Mouse (Mus musculus): ENCODE results near the gene Fnip1. TPM values are rescaled to one million over a fixed set of nuclear protein-coding genes. Genes with fewer than 3 reads are reported as not detected.
A peak's percentile ranks its signal among the peaks of the same experiment; 100 is the strongest.
"Not testable (repeated sequence)": the region's sequence is repeated elsewhere in the genome, so short reads cannot be mapped to it uniquely, and the experiment has no call there.

Fnip1 gene
- polyA plus RNA-seq, 1 experiment from 2014 or later: 8.5 TPM

DNA sequence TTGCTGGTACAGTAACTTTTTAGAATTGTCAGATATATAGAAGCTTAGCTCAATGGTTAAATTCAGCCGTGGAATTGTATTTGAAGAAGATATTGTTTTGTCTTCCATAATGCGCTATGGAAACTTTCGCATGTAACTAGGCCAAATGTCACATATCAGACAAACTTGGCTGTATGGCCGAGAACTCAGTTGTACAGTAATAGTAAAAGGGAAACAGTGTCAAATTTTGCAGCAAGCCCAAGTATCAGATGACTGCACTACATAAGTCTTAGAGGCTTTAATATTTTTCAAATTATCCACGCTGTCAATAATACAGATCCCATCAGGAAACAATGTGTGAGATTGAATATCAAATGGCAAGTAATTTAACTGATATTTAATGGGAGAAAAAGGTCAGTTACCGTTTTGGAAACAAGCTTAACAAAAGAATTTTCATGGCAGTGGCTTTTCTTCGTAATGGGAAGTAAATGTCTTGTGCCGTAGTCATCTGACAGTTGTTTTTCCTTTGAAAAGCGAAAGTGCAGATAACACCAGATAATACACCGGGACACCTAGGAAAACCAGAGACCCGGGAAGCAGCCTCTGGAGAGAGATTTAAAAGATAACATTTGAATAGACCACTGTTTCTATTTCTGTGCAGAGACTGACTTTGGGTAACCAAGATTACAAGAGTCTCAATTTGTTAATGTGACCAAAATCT lies 1.1 kb downstream of the Fnip1 start:
- peak overlapping the region; percentile 97 for H3K4me3 ChIP-seq (ENCODE audit: low read length)
- WGBS: 44% methylated on average over 11 of the region's 11 CpGs
- H3K27me3 ChIP-seq (replicated peaks; ENCODE audit: control insufficient read depth, insufficient read depth, low read length): no peaks in the 10 kb centered on the region
- peak overlapping the region; percentile 57 for H3K4me2 ChIP-seq (ENCODE audit: low read length)
- no peak overlapping the region; the same call in 1 of the 2 replicates for H3K9ac ChIP-seq (ENCODE audit: low read depth, low read length)
- ATAC-seq: no peak
- peaks cover 11% of the 10 kb centered on the region for H3K4me1 ChIP-seq (ENCODE audit: control insufficient read depth, insufficient read depth, low read depth, low read length)
- H3K27ac ChIP-seq (ENCODE audit: low read depth, low read length): no peak overlapping the region
- H3K36me3 ChIP-seq (ENCODE audit: control insufficient read depth, insufficient read depth, low read length): no peaks in the 10 kb centered on the region
- no peaks in the 10 kb centered on the region for H3K9me3 ChIP-seq (ENCODE audit: control insufficient read depth, low read length)

DNA sequence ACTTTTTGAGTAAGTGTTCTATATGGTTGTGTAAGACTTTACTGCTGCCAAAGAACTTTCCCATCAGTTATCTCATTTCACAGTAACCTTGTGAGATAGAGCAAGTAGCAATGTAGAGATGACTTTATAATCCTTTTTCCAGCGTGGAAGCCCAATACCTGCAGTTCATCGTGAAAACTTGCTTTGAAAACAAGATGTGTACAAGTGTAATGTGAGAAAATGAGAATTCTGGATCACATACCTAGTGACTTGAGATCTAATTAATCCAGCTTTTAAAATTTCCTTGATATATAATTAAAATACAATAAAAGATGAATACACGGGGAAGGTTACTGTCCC lies 1.7 kb downstream of the Fnip1 start:
- H3K9me3 ChIP-seq (ENCODE audit: control insufficient read depth, low read length): no peaks in the 10 kb centered on the region
- no peaks in the 10 kb centered on the region for H3K27me3 ChIP-seq (replicated peaks; ENCODE audit: control insufficient read depth, insufficient read depth, low read length)
- no peak overlapping the region for H3K9ac ChIP-seq (ENCODE audit: low read depth, low read length)
- 65% methylated on average over 3 of the region's 3 CpGs for WGBS
- H3K4me1 ChIP-seq (ENCODE audit: control insufficient read depth, insufficient read depth, low read depth, low read length): peaks cover 11% of the 10 kb centered on the region
- H3K27ac ChIP-seq (ENCODE audit: low read depth, low read length): no peak overlapping the region
- peak overlapping the region; percentile 97 for H3K4me3 ChIP-seq (ENCODE audit: low read length)
- H3K36me3 ChIP-seq (ENCODE audit: control insufficient read depth, insufficient read depth, low read length): no peaks in the 10 kb centered on the region
- ATAC-seq: no peak
- H3K4me2 ChIP-seq (ENCODE audit: low read length): peak overlapping the region; percentile 57

DNA sequence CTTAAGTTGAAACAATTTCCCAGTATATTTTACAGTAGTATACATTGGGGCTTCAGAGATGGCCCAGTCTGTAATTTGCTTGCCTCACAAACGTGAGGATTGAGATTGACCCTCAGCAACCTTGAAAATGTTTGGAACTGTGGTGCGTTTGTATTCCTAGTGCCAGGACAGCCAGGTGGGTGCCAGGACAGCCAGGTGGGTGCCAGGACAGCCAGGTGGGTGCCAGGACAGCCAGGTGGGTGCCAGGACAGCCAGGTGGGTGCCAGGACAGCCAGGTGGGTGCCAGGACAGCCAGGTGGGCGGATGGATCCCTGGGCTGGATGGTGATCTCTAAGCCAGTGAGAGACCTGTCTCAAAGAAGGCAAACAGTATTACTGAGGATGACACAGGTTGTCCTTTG lies 12.8 kb downstream of the Fnip1 start:
- not testable (repeated sequence) for H3K4me1 ChIP-seq (ENCODE audit: control insufficient read depth, insufficient read depth, low read depth, low read length); H3K9ac ChIP-seq (ENCODE audit: low read depth, low read length); H3K9me3 ChIP-seq (ENCODE audit: control insufficient read depth, low read length); H3K27ac ChIP-seq (ENCODE audit: low read depth, low read length); ATAC-seq; H3K27me3 ChIP-seq (replicated peaks; ENCODE audit: control insufficient read depth, insufficient read depth, low read length); H3K4me3 ChIP-seq (ENCODE audit: low read length); H3K4me2 ChIP-seq (ENCODE audit: low read length); H3K36me3 ChIP-seq (ENCODE audit: control insufficient read depth, insufficient read depth, low read length)
- WGBS: 94% methylated on average over 3 of the region's 3 CpGs

DNA sequence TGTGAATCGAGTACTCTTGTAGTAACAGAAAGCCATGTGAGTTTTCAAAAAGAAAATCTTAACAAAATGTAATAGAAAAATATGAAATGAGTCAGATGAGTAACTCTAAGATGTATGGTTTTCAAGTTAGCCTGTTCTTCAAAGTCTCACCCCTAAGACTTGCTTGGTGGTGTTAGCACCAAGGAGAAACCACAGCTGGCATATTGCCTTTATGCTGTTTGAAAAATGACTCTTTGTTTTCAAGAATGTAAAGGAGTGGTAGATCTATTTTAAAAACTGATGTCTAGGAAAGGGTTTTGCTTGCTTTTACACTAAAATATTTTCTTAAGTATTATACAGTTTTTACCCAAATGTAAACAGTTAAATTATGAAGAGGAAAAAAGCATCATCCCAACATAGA lies 16.5 kb downstream of the Fnip1 start:
- Histone ChIP-seq H3K4me3 (ENCODE audit: low read length) (no peak overlapping the region), H3K4me2 (ENCODE audit: low read length) (no peak overlapping the region), H3K9me3 (ENCODE audit: control insufficient read depth, low read length) (no peaks in the 10 kb centered on the region), H3K36me3 (ENCODE audit: control insufficient read depth, insufficient read depth, low read length) (no peaks in the 10 kb centered on the region), H3K4me1 (ENCODE audit: control insufficient read depth, insufficient read depth, low read depth, low read length) (no peaks in the 10 kb centered on the region), H3K9ac (ENCODE audit: low read depth, low read length) (no peak overlapping the region), H3K27me3 (replicated peaks; ENCODE audit: control insufficient read depth, insufficient read depth, low read length) (no peaks in the 10 kb centered on the region), H3K27ac (ENCODE audit: low read depth, low read length) (no peak overlapping the region)
- no peak for ATAC-seq
- 95% methylated on average over 1 of the region's 1 CpGs for WGBS

DNA sequence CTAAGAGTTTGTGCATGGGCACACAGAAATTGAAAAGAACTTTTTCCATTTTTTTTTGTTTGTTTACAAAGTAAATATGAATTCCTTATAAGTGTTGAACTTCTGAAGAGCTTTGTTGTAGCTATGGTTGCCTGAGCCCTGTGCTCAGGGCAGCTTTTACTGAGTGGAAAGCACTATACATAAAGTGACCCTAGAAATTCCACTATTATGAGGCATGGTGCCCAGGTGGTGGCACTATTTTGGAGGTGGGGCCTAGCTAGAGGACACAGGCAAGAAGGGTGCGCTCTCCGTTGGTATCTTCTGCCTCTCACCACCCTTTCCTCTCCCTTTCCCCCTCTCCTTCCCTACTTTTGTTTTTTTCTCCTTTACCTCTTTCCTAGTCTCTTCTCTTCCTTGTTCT lies 18.9 kb downstream of the Fnip1 start:
- H3K27ac ChIP-seq (ENCODE audit: low read depth, low read length): no peak overlapping the region

DNA sequence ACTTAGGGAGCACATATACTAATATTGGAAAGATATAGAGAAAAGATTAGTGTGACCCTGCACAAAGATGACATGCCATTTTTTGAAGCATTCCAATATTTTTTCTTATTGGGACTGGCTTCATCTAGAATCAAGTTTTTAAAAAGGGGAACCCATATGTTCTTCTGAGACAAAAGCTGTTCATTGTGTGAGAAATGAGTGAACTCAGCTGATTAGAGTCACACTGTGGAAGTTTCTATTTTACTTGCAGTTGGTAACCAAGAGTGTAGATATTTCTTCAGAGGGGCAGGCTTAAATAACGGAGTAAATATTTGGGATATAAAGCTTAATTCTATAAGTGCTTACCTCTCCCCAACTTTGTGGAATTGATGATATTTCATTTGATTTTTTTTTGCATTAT lies 20.2 kb downstream of the Fnip1 start:
- no peaks in the 10 kb centered on the region for H3K9me3 ChIP-seq (ENCODE audit: control insufficient read depth, low read length)
- 100% methylated on average over 1 of the region's 1 CpGs for WGBS
- ATAC-seq: no peak

More for the DNA sequence above, 18.9 kb downstream of the Fnip1 start:
- 62% methylated on average over 2 of the region's 2 CpGs for WGBS
- no peak for ATAC-seq
- H3K27me3 ChIP-seq (replicated peaks; ENCODE audit: control insufficient read depth, insufficient read depth, low read length): no peaks in the 10 kb centered on the region
- no peak overlapping the region for H3K9ac ChIP-seq (ENCODE audit: low read depth, low read length)
- no peak overlapping the region for H3K4me2 ChIP-seq (ENCODE audit: low read length)
- no peak overlapping the region for H3K4me3 ChIP-seq (ENCODE audit: low read length)
- no peaks in the 10 kb centered on the region for H3K36me3 ChIP-seq (ENCODE audit: control insufficient read depth, insufficient read depth, low read length)
- no peaks in the 10 kb centered on the region for H3K4me1 ChIP-seq (ENCODE audit: control insufficient read depth, insufficient read depth, low read depth, low read length)
- no peaks in the 10 kb centered on the region for H3K9me3 ChIP-seq (ENCODE audit: control insufficient read depth, low read length)

DNA sequence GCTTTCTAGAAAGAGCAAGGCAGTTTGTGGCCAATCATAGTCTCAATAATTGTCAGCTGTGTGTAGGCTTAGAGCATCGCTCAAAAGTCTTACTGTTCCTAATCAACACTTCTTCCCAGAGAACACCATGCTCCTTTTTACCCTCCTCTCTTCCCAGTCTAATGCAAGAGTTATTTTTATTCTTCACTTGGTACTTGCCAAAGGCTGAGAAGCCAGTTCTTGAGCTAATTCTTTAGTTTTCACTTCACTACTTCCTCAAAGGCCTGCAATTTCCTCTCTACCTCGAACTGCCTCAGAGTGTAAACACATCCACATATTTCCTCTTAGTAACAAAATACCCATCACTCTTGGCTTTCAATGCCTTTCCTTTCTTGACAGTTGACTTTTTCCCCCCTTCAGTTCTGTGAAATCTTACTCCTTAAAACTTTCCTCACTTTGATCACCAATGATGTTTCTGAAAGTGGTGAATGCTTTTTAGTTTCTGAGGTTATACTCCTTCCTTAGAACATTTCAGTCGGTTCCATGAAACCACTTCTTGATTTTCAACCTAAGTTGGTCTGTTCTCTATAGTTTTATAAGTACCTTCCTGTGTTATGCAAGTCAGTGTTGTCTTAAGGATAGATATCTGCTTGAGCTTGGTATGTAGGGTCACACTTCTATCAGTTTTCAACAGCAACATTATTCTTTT lies 26.7 kb downstream of the Fnip1 start:
- Histone ChIP-seq H3K9ac (ENCODE audit: low read depth, low read length) (no peak overlapping the region), H3K4me2 (ENCODE audit: low read length) (no peak overlapping the region), H3K27me3 (replicated peaks; ENCODE audit: control insufficient read depth, insufficient read depth, low read length) (no peaks in the 10 kb centered on the region), H3K4me3 (ENCODE audit: low read length) (no peak overlapping the region), H3K27ac (ENCODE audit: low read depth, low read length) (no peak overlapping the region), H3K4me1 (ENCODE audit: control insufficient read depth, insufficient read depth, low read depth, low read length) (no peaks in the 10 kb centered on the region), H3K9me3 (ENCODE audit: control insufficient read depth, low read length) (no peaks in the 10 kb centered on the region), H3K36me3 (ENCODE audit: control insufficient read depth, insufficient read depth, low read length) (no peaks in the 10 kb centered on the region)
- ATAC-seq: no peak
- 77% methylated on average over 3 of the region's 3 CpGs for WGBS

More for the DNA sequence above, 20.2 kb downstream of the Fnip1 start:
- Histone ChIP-seq H3K4me3 (ENCODE audit: low read length) (no peak overlapping the region), H3K4me1 (ENCODE audit: control insufficient read depth, insufficient read depth, low read depth, low read length) (no peaks in the 10 kb centered on the region), H3K27ac (ENCODE audit: low read depth, low read length) (no peak overlapping the region), H3K36me3 (ENCODE audit: control insufficient read depth, insufficient read depth, low read length) (no peaks in the 10 kb centered on the region), H3K4me2 (ENCODE audit: low read length) (no peak overlapping the region), H3K9ac (ENCODE audit: low read depth, low read length) (no peak overlapping the region), H3K27me3 (replicated peaks; ENCODE audit: control insufficient read depth, insufficient read depth, low read length) (no peaks in the 10 kb centered on the region)

DNA sequence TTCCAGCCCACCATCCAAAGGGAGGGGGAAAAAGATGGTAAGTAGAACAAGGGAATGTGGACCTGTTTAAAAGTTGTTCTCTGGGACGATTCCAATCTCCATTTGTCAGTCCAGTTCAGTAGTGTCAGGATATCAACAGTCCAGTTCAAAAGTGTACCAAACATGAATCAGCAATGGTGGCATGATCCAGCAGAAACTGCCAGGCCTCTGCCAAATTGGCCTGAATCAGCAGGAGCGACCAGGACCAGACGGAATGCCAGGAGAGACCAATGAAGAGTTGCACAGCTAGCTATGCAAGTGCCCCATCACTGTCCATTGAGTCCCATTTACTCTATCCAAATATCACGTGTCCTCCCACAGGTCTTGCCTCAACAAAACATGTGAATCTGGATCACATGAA lies 34.2 kb downstream of the Fnip1 start:
- H3K4me2 ChIP-seq (ENCODE audit: low read length): no peak overlapping the region
- no peaks in the 10 kb centered on the region for H3K9me3 ChIP-seq (ENCODE audit: control insufficient read depth, low read length)
- no peak overlapping the region for H3K9ac ChIP-seq (ENCODE audit: low read depth, low read length)
- no peaks in the 10 kb centered on the region for H3K4me1 ChIP-seq (ENCODE audit: control insufficient read depth, insufficient read depth, low read depth, low read length)
- 97% methylated on average over 4 of the region's 4 CpGs for WGBS
- peaks cover 6% of the 10 kb centered on the region; the same call in 1 of the 2 replicates for H3K36me3 ChIP-seq (ENCODE audit: control insufficient read depth, insufficient read depth, low read length)
- no peak overlapping the region for H3K27ac ChIP-seq (ENCODE audit: low read depth, low read length)
- ATAC-seq: no peak
- H3K27me3 ChIP-seq (replicated peaks; ENCODE audit: control insufficient read depth, insufficient read depth, low read length): no peaks in the 10 kb centered on the region
- no peak overlapping the region for H3K4me3 ChIP-seq (ENCODE audit: low read length)

DNA sequence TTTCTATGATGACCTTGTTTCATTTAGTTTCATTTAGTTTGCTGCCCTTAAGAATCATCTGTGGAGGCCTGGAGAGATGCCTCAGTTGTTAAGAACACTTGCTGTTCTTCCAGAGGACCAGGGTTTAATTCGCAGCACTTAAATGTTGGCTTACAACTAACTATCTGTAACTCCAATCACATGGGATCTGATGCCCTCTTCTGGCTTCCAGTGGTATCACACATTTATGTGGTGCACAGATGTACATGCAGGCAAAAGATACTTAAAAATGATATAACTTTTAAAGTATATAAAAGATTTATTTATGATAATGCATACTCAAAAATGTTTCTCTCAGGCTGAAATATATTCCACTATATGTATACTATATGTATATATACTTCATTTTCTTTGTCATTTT lies 40.4 kb downstream of the Fnip1 start:
- H3K4me3 ChIP-seq (ENCODE audit: low read length): no peak overlapping the region
- no peak overlapping the region for H3K9ac ChIP-seq (ENCODE audit: low read depth, low read length)
- H3K4me2 ChIP-seq (ENCODE audit: low read length): no peak overlapping the region
- WGBS: 83% methylated on average over 1 of the region's 1 CpGs
- H3K36me3 ChIP-seq (ENCODE audit: control insufficient read depth, insufficient read depth, low read length): peaks cover 10% of the 10 kb centered on the region
- no peak for ATAC-seq
- H3K9me3 ChIP-seq (ENCODE audit: control insufficient read depth, low read length): no peaks in the 10 kb centered on the region
- H3K4me1 ChIP-seq (ENCODE audit: control insufficient read depth, insufficient read depth, low read depth, low read length): no peaks in the 10 kb centered on the region
- no peaks in the 10 kb centered on the region for H3K27me3 ChIP-seq (replicated peaks; ENCODE audit: control insufficient read depth, insufficient read depth, low read length)
- no peak overlapping the region for H3K27ac ChIP-seq (ENCODE audit: low read depth, low read length)

Measured in hindbrain, embryonic 16.5 days (tissue).